Mouse (Mus musculus) midbrain, embryonic 13.5 days (tissue): ENCODE measurements at regions not wholly inside any gene's neighbourhood (a gene's known extent, or its start where the extent isn't known, plus 50 kb on each side); places are given as distances from the start of the nearest gene placed in this dataset.
"Not testable (repeated sequence)": the region's sequence is repeated elsewhere in the genome, so short reads cannot be mapped to it uniquely, and the experiment has no call there.

ENCODE experiments used
- ATAC-seq: fragments of 200-750 bp; cut with Nextera tagmentation; 2 replicates; pipeline ENCODE4 v1.8.0; 2017; ENCODE audit warnings: mild to moderate bottlenecking, moderate TSS enrichment, moderate library complexity
- H3K27ac ChIP-seq: fragments of 300-500 bp; sonication (generic); 2 replicates; pipeline ENCODE4 v1.5.1; 2015; ENCODE audit warnings: inconsistent platforms, mild to moderate bottlenecking, moderate library complexity
- H3K27me3 ChIP-seq: fragments of 300-500 bp; sonication (generic); 2 replicates; pipeline ENCODE4 v1.6.1; 2015; ENCODE audit warnings: mild to moderate bottlenecking, inconsistent platforms
- H3K36me3 ChIP-seq: fragments of 300-500 bp; sonication (generic); 2 replicates; pipeline ENCODE4 v1.6.1; 2015; ENCODE audit warnings: mild to moderate bottlenecking, inconsistent platforms
- H3K4me1 ChIP-seq: fragments of 300-500 bp; sonication (generic); replicated peaks from 2 replicates; pipeline ENCODE4 v1.6.1; 2015; ENCODE audit warnings: inconsistent platforms
- H3K4me2 ChIP-seq: fragments of 300-500 bp; sonication (generic); replicated peaks from 2 replicates; pipeline ENCODE4 v1.6.1; 2015; ENCODE audit warnings: moderate library complexity, mild to moderate bottlenecking, inconsistent platforms
- H3K4me3 ChIP-seq: fragments of 300-500 bp; sonication (generic); replicated peaks from 2 replicates; pipeline ENCODE4 v1.5.1; 2015; ENCODE audit warnings: mild to moderate bottlenecking, inconsistent platforms
- H3K9ac ChIP-seq: fragments of 300-500 bp; sonication (generic); replicated peaks from 2 replicates; pipeline ENCODE4 v1.6.1; 2015; ENCODE audit warnings: mild to moderate bottlenecking, inconsistent platforms
- H3K9me3 ChIP-seq: fragments of 300-500 bp; sonication (generic); 2 replicates; pipeline ENCODE4 v1.6.1; 2016; ENCODE audit warnings: mild to moderate bottlenecking, inconsistent platforms
- WGBS: fragments of 180-500 bp; shearing (Covaris S2); methylation state at CpG from one replicate; pipeline ENCODE4 v1.1.7; 2015; 5-methylcytosine and 5-hydroxymethylcytosine counted together

DNA sequence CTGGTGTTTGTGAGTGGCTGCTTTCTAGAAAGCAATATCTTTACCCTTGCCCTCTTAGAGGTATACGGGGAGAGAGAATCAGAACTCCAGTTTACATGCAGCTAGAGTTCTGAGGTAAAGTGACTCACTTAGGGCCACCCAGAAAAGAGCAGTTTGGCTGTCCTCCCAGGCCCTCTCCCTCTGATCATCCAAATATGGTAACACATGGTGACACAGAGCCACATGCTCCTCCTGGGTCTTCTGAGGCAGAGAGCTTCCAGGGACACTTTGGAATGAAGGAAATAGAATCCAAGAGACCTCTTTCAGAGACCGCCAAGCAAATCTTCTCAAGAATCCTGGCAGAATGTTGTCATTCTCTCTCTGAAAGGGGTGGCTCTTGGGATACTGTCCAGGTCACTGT is 1338.7 kb upstream of the A1bg start:
- no peak overlapping the region for H3K9ac ChIP-seq
- no peak overlapping the region for H3K4me3 ChIP-seq
- ATAC-seq = no peak
- no peak overlapping the region for H3K4me2 ChIP-seq
- no peak overlapping the region for H3K27ac ChIP-seq
- H3K27me3 ChIP-seq = no peaks in the 10 kb centered on the region
- peaks cover 10% of the 10 kb centered on the region for H3K4me1 ChIP-seq
- no peaks in the 10 kb centered on the region for H3K36me3 ChIP-seq
- H3K9me3 ChIP-seq = no peaks in the 10 kb centered on the region
- WGBS = 90% methylated on average over 2 of the region's 2 CpGs

DNA sequence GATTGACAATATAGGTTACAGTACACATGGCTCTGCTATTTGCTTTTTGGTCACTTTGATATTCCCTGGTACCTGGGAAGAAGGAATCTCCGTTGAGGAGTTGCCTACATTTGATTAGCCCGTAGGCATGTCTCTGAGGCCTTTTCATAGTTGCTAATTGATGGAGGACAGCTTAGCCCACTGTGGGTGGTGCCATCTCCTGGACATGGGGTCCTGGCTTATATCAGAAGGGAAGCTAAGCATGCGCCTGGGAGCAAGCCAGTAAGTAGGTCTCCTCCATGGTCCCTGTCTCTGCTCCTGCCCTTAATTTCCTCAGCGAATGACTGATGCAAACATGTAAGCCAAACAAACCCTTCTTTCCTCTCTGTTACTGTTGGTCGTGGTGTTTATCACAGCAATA is 1335.8 kb upstream of the A1bg start:
- 80% methylated on average over 5 of the region's 5 CpGs for WGBS
- Histone ChIP-seq H3K9ac (no peak overlapping the region), H3K4me1 (peaks cover 10% of the 10 kb centered on the region), H3K4me3 (no peak overlapping the region), H3K4me2 (no peak overlapping the region), H3K36me3 (no peaks in the 10 kb centered on the region), H3K27ac (no peak overlapping the region), H3K27me3 (no peaks in the 10 kb centered on the region), H3K9me3 (no peaks in the 10 kb centered on the region)
- no peak for ATAC-seq

DNA sequence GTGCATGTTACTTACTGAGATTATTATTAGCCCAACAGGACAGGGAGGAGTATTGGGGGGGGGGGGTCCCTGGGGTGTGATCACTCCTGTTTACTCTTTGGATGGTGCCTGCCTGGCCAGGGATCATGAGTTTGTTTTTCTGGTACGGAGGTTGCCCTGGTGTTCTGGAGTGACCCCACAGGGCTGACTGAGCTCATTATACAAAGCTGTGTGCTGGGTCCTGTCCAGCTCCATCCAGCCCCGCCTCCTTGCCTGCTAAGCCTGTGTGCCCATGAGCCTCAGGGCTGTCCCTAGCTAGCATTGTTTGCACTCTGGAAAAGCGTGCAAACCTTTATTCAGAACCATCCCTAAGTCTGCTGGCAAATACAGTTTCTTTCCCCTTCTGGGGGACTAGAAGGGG is 1335.1 kb upstream of the A1bg start:
- peaks cover 10% of the 10 kb centered on the region for H3K4me1 ChIP-seq
- H3K9ac ChIP-seq = no peak overlapping the region
- no peaks in the 10 kb centered on the region for H3K36me3 ChIP-seq
- peak; percentile 94 for ATAC-seq
- no peaks in the 10 kb centered on the region for H3K27me3 ChIP-seq
- no peak overlapping the region for H3K4me2 ChIP-seq
- no peak overlapping the region for H3K4me3 ChIP-seq
- no peak overlapping the region for H3K27ac ChIP-seq
- H3K9me3 ChIP-seq = no peaks in the 10 kb centered on the region
- WGBS = 4% methylated on average over 3 of the region's 3 CpGs

DNA sequence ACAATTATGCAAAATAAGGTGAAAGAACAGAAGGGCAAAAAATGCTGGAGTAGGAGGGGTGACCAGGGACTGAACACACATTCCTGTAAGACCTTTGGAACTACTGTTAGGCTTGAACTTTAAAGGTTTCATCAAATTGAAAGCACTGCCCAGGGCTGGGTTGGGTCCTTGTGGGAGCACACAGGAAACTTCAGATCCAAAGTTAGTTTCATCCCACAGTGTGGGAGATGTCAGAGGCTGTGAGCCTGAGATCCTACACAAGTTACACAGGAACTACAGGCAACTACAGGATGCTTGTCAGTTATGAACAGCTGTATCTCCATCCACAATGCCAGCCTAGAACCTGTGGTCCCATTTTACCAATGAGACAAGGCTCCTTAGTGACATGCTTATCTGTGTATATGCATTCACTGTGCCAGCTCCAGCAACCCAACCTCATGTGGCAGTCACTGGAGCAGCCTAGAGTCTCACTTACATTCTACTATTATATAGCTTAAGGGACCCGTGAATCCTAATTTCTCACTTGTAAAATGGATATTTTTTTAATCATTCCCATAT is 1334.4 kb upstream of the A1bg start:
- Histone ChIP-seq H3K4me1 (peaks cover 10% of the 10 kb centered on the region), H3K27ac (no peak overlapping the region), H3K4me2 (no peak overlapping the region), H3K4me3 (no peak overlapping the region), H3K36me3 (no peaks in the 10 kb centered on the region), H3K9me3 (peaks cover 4% of the 10 kb centered on the region; the same call in 1 of the 2 replicates), H3K27me3 (no peaks in the 10 kb centered on the region), H3K9ac (no peak overlapping the region)
- no peak for ATAC-seq
- 91% methylated on average over 1 of the region's 1 CpGs for WGBS

DNA sequence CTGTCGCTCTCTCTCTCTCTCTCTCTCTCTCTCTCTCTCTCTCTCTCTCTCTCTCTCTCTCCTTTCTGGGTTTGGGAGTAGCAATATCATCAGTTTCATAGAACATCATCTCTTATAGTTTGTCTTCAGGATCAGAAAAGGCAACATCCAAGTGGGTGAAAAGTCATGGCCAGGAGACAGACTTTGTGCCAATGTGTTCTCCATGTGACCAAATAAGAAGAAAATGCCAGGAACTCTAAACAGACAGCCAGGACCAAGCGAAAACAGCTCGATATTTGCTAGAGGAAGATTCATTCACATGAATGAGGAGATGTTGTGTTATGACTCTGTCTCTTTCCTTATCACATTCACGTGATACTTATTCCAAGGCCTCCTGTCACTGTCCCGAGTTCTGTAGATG is 1332.8 kb upstream of the A1bg start:
- no peak for ATAC-seq
- Histone ChIP-seq H3K4me3 (no peak overlapping the region), H3K36me3 (no peaks in the 10 kb centered on the region), H3K9ac (no peak overlapping the region), H3K27me3 (no peaks in the 10 kb centered on the region), H3K9me3 (peaks cover 4% of the 10 kb centered on the region; the same call in 1 of the 2 replicates), H3K4me1 (peaks cover 10% of the 10 kb centered on the region), H3K27ac (no peak overlapping the region), H3K4me2 (no peak overlapping the region)
- WGBS = 87% methylated on average over 5 of the region's 5 CpGs

DNA sequence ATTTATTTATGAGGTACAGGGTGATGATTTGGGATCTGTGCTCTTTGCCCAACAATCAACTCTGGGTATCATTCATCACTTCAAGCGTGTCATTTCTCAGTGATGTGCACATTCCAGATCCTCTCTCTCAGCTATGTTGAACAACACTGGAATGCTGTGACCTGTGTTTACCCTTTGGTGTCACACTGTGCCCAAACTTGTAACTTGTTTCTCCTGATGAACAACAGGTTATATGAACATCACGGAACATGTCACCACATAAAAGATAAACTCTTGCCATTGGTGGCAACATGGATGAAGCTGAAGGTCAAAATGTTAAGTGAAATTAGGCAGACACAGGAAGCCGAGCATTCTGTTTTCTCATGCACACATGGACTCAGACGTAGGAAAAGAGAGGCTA is 1330.9 kb upstream of the A1bg start:
- Histone ChIP-seq H3K4me2 (no peak overlapping the region), H3K4me3 (no peak overlapping the region), H3K27ac (no peak overlapping the region), H3K4me1 (peaks cover 10% of the 10 kb centered on the region), H3K9ac (no peak overlapping the region), H3K27me3 (no peaks in the 10 kb centered on the region), H3K36me3 (no peaks in the 10 kb centered on the region), H3K9me3 (peaks cover 4% of the 10 kb centered on the region; the same call in 1 of the 2 replicates)
- ATAC-seq = no peak
- WGBS = 94% methylated on average over 4 of the region's 4 CpGs

DNA sequence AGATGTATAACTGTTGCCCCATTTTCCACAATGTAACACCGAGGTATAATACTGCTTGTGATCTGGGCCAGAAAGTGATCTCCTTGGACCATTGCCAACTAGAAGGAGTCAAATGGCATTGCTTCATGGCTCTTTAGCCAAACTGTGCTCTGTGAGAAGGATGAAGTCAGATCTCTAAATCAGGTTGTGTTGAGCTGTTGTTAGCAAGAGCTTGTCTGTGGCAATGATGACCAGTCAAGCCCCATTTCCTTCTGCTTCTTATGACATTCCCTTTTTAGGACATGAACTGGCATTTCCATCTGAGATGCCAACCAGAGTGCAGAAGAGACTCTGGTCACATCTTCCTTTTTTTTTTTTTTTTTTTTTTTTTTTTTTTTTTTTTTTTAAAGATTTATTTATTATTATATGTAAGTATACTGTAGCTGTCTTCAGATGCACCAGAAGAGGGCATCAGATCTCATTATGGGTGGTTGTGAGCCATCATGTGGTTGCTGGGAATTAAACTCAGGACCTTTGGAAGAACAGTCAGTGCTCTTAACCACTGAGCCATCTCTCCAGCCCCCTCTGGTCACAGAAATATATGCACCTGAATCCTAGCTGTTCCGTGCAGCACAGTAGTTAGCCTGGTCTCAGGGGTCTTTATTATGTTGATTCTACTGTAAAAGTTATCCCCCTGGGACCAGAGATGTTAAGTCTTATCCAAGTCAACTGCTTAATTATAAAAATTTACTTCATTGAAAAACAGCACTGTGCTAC is 1329.4 kb upstream of the A1bg start:
- H3K27ac ChIP-seq = not testable (repeated sequence)
- WGBS = 86% methylated on average over 2 of the region's 2 CpGs

DNA sequence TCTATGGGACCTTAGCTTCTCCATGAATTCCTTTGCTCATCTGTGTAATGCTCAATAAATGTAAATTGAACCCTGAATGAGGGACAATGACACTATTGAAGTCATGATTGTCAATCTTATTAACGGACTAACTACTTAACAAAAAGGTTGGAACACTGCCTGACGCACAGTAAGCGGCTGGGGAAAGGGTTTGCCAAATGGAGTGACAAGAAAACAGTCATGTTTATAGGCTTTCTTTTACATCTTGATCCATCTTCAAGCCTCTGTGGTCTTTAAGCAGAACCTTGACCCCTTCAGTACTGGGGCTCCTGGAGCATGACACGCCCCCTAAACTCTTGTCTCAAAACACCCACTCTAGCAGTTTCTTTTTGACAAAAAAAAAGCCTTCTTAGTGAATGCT is 1326.6 kb upstream of the A1bg start:
- no peak overlapping the region for H3K4me2 ChIP-seq
- no peak overlapping the region for H3K27ac ChIP-seq
- peaks cover 4% of the 10 kb centered on the region; the same call in 1 of the 2 replicates for H3K9me3 ChIP-seq
- H3K27me3 ChIP-seq = no peaks in the 10 kb centered on the region
- 53% methylated on average over 4 of the region's 4 CpGs for WGBS
- H3K9ac ChIP-seq = no peak overlapping the region
- no peaks in the 10 kb centered on the region for H3K4me1 ChIP-seq
- no peak overlapping the region for H3K4me3 ChIP-seq
- H3K36me3 ChIP-seq = no peaks in the 10 kb centered on the region
- ATAC-seq = no peak

More for the DNA sequence above, 1329.4 kb upstream of the A1bg start:
- H3K4me3 ChIP-seq, H3K4me2 ChIP-seq, H3K9me3 ChIP-seq, H3K4me1 ChIP-seq, H3K36me3 ChIP-seq, ATAC-seq, H3K9ac ChIP-seq, H3K27me3 ChIP-seq: not testable (repeated sequence)

DNA sequence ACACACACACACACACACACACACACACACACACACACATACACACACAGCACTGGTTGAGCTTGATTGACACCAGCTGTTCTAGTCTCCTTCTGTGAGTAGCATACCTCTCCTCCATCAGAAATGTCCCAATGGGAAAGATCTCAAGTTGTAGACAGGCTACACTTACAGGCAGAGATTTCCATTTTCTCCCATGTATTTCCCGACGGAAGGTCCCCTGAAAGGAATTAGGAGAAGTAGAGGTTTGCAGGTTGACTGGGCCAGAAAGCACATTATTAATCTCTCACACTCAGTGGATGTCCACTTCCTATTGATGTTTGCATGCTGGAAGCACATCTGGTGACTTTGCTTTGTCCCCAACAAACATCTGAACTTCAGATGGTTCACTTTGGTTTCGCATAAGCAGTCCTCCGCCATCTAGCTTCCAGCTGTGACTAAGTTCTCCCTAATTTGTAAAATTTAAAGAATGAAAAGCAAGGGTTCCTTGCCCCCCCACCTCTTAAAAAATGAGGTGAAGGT is 1323.8 kb upstream of the A1bg start:
- ATAC-seq = no peak

DNA sequence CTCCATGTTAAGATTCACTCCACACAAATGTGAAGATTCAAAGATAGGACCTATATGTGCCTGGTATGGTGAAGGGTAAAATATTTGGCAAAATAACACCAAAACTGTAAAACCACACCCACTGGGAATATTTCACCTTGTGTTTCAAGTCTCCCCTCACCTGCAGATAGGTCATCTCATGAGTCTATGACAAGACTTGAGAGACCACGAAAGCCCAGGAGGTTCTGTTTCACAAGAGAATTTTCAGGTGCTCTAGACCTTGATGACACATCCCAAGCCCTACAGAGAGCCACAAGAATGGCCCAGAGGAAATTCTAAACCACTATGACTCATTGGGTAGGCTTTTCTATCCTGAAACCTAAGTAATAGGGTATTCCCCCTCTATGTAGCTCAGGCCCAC is 1322.4 kb upstream of the A1bg start:
- Histone ChIP-seq H3K4me3 (no peak overlapping the region), H3K27me3 (no peaks in the 10 kb centered on the region), H3K9me3 (no peaks in the 10 kb centered on the region), H3K4me2 (no peak overlapping the region), H3K9ac (no peak overlapping the region), H3K36me3 (no peaks in the 10 kb centered on the region), H3K4me1 (no peaks in the 10 kb centered on the region), H3K27ac (no peak overlapping the region)
- 74% methylated on average over 1 of the region's 1 CpGs for WGBS
- no peak for ATAC-seq

More for the DNA sequence above, 1323.8 kb upstream of the A1bg start:
- WGBS = 85% methylated on average over 4 of the region's 4 CpGs
- Histone ChIP-seq H3K4me3 (no peak overlapping the region), H3K36me3 (no peaks in the 10 kb centered on the region), H3K27me3 (no peaks in the 10 kb centered on the region), H3K4me2 (no peak overlapping the region), H3K9me3 (no peaks in the 10 kb centered on the region), H3K9ac (no peak overlapping the region), H3K27ac (no peak overlapping the region), H3K4me1 (no peaks in the 10 kb centered on the region)

DNA sequence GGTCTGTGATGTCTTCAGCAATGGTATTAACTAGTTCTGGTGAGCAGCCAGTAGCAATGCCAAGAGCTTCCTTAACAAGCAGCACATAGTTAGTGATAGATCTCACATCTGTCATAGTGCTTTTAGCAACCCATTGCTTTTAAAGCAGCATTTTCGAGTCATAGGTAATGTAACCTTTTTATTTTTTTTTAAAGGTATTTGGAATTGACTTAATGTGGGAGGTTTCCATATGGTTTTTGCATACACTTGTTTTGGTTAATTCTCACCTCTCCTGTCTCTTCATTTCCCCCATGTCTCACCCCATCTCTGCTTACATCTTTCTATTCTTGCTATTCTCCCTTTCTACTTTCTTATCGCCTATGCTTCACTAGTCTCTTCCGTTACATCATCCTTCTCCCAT is 1322.0 kb upstream of the A1bg start:
- H3K4me3 ChIP-seq = no peak overlapping the region
- H3K4me1 ChIP-seq = no peaks in the 10 kb centered on the region
- ATAC-seq = no peak
- 98% methylated on average over 3 of the region's 3 CpGs for WGBS
- H3K36me3 ChIP-seq = no peaks in the 10 kb centered on the region
- no peak overlapping the region for H3K4me2 ChIP-seq
- H3K9ac ChIP-seq = no peak overlapping the region
- H3K27me3 ChIP-seq = no peaks in the 10 kb centered on the region
- no peak overlapping the region for H3K27ac ChIP-seq
- no peaks in the 10 kb centered on the region for H3K9me3 ChIP-seq

DNA sequence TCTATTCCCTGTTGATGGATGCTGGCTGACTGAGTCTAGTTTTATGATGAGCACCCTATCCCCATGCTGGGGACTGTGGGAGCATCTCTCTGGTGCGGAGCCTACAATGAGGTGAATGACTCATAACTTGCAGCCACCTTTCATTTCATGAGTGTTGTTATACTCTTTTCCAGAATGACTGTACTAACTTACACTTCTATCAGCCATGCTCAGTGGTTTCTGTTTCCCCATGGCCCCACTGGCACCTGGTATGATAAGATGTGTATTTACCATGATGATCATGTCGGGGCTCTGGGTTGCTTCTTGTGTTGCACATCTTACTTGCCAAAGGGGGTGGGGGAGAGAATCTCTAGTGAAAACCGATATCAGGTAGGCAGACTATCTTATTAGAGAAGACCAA is 1317.2 kb upstream of the A1bg start:
- Histone ChIP-seq H3K27ac (no peak overlapping the region), H3K9me3 (no peaks in the 10 kb centered on the region), H3K36me3 (no peaks in the 10 kb centered on the region), H3K9ac (no peak overlapping the region), H3K4me1 (no peaks in the 10 kb centered on the region), H3K27me3 (no peaks in the 10 kb centered on the region), H3K4me2 (no peak overlapping the region), H3K4me3 (no peak overlapping the region)
- 94% methylated on average over 3 of the region's 3 CpGs for WGBS
- ATAC-seq = no peak
